Mouse (Mus musculus): Measurements from ENCODE around the gene Rtl8c. TPM values are rescaled to one million over a fixed set of nuclear protein-coding genes. Genes with fewer than 3 reads are reported as not detected.
"Not testable (repeated sequence)": the region's sequence is repeated elsewhere in the genome, so short reads cannot be mapped to it uniquely, and the experiment has no call there.

The Rtl8c gene
- 50.3 and 50.4 TPM in 2 replicates for polyA plus RNA-seq (2015; fragmentation: Nextera tagmentation; extraction: Ambion mirVana)

DNA sequence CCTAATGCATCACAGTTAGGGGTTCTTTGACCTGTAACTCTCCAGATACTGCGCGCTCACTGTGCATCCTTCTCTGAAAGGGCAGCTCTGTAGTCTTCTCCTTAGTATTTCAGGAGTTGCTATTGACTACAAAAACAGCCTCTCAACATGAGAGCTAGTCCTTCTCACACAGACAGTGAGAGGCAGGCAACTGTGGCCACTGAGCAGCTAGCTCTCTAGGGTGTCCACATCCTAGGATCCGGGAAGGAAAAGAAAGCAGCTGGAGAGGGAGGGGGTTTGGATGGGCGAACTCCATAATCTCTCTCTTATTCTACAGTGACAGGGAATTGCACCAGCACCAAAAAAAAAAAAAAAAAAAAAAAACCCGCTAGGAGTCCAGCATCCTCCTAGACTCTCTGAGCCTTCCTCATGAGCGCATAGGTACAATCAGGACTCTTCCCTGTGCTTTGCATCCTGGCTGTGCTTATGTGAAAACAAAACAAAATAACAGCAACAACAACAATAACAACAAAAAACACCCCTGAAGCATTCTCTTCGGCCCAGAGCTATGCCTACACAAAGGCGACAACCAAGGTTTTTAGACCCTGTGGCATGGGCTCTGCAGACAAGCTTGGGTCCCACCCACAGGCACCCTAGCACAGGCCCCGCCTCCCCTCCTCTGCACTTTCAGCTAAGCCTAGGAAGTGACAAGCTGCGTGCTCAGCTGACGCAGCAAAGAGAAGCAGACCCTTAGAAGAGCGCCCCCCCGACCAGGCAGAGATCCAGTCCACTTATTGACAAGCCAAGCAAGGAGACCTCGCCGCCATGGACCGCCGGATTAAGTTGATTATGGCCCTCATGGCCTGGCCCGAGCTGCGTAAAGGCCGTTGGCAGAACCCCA, at the start of gene Rtl8c:
Rtl8c (plus strand) TSS at position 791 of the 880 bp plus-strand sequence.
- Histone ChIP-seq H3K36me3 (no peaks in the 10 kb centered on the region), H3K27ac (peak within 1 kb of the TSS; percentile 7; the same call in 1 of the 2 replicates), H3K9ac (peak within 1 kb of the TSS; percentile 40), H3K9me3 (no peaks in the 10 kb centered on the region), H3K4me3 (peak within 1 kb of the TSS; percentile 47), H3K27me3 (no peaks in the 10 kb centered on the region), H3K4me1 (no peaks in the 10 kb centered on the region), H3K4me2 (peak within 1 kb of the TSS; percentile 45)
- 30% methylated on average over 20 of the region's 20 CpGs for WGBS
- peak; percentile 84 for ATAC-seq (ENCODE audit: insufficient number of reproducible peaks, low FRiP score, low TSS enrichment, low read depth)

DNA sequence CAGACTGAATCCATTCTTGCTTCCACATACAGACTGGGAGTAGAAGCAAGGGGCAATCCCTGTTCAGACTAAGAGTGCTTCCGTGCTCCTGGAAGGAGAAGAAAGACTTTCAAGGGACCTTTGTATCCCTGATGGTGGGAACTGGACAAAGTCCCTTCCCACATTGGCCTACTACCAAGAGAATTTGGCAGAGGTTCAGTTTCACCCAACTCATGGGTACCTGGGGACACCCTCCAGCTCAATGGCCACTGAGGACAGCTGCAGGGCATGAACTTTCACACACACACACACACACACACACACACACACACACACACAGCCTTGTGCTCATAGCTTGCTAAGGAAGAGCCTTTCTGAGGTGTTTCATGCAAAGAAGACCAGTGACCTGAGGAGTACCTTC, 28.5 kb upstream of the Rtl8c start:
- no peak for ATAC-seq (ENCODE audit: insufficient number of reproducible peaks, low FRiP score, low TSS enrichment, low read depth)

DNA sequence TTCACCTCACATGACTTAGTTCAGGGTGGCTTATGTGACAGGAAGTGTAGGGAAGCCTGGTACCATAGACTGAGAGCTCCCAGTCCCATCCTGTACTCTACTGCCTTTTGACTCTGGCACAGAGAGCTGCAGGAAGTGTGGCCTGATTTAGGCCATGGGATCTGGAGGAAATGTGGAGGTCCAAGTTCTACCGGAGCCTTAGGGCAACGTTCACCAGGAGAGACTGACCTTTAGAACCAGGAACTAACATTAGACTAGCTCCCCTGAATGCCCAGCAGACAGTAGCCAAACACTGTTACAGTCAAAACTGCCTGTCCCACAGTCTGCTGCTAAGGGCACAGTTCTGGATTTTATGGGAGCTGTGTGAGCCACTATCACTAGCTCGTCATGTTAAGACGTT, 26.4 kb upstream of the Rtl8c start:
- not testable (repeated sequence) for H3K4me2 ChIP-seq; H3K9ac ChIP-seq; H3K9me3 ChIP-seq; H3K4me3 ChIP-seq; H3K27ac ChIP-seq; ATAC-seq (ENCODE audit: insufficient number of reproducible peaks, low FRiP score, low TSS enrichment, low read depth); H3K27me3 ChIP-seq; H3K36me3 ChIP-seq; H3K4me1 ChIP-seq
- 75% methylated on average over 2 of the region's 4 CpGs for WGBS

More for the DNA sequence above, 28.5 kb upstream of the Rtl8c start:
- H3K27me3 ChIP-seq: no peaks in the 10 kb centered on the region
- H3K4me3 ChIP-seq: no peak overlapping the region
- no peak overlapping the region for H3K9ac ChIP-seq
- no peaks in the 10 kb centered on the region for H3K4me1 ChIP-seq
- WGBS: 80% methylated on average over 1 of the region's 1 CpGs
- H3K4me2 ChIP-seq: no peak overlapping the region
- H3K36me3 ChIP-seq: no peaks in the 10 kb centered on the region
- no peaks in the 10 kb centered on the region for H3K9me3 ChIP-seq
- H3K27ac ChIP-seq: no peak overlapping the region

DNA sequence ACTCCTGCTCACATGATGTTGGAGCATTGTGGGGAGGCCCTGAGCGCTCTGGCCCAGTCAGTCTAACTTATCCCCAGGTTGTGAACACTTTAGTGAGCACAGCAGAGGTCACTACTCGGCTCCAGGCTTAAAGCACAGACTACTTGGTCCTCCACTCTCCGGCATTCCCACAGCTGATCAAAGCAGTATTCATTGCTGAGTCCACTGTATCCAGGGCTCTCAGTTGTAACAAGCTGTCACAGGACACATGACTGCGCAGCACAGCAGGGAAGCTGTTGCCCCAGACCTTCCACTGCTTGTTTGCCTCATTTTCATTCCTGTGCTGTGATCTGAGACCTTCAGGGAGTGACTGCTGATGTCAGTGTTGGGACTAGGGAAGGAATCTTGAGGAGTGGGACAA, 24.4 kb upstream of the Rtl8c start:
- H3K4me3 ChIP-seq; H3K9me3 ChIP-seq; H3K4me1 ChIP-seq; H3K9ac ChIP-seq; H3K36me3 ChIP-seq; ATAC-seq (ENCODE audit: insufficient number of reproducible peaks, low FRiP score, low TSS enrichment, low read depth); H3K27ac ChIP-seq; H3K27me3 ChIP-seq; H3K4me2 ChIP-seq: not testable (repeated sequence)
- 75% methylated on average over 3 of the region's 4 CpGs for WGBS

DNA sequence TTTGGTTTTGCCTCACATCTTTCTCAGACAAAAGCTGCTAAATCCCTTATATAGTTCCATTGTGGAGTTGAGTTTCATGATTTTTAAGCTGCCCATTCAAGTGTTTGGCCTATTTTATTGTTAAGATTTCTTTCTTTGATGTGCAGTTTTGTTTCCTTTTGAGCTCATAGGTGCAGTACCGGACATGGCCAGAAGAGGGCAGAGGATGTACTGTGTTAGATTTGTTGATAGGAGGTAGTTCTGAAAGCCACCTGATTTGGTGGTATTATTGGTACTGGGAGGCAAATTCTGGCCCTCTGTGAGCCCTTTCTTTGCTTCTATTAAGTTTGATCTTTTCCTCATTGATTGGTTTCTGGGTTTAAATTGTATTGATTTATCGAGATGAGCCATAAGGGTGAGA, 7.8 kb upstream of the Rtl8c start:
- not testable (repeated sequence) for H3K9ac ChIP-seq; H3K4me2 ChIP-seq; H3K36me3 ChIP-seq; H3K4me3 ChIP-seq; ATAC-seq (ENCODE audit: insufficient number of reproducible peaks, low FRiP score, low TSS enrichment, low read depth); H3K27me3 ChIP-seq; H3K27ac ChIP-seq; H3K9me3 ChIP-seq; H3K4me1 ChIP-seq
- 42% methylated on average over 2 of the region's 2 CpGs for WGBS

DNA sequence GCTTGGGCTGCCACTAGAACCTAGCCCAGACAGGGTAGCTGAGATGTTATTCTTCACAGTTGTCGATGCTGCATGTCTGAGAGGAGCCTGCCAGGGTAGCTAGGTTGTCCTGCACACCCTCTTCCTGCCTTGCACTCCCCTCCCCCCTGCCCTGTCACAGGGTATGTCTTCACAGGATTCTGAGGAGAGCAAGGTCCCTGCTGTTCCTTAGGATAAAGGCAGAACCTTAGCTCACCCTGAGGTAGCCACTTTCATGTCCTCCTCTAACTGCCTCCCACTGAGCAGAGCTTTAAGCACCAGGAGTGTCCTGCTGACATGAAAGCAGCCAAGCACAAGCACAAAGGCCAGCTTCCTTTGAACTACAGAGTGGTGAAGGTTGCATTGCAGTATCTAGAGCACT, 1.7 kb upstream of the Rtl8c start:
- ATAC-seq (ENCODE audit: insufficient number of reproducible peaks, low FRiP score, low TSS enrichment, low read depth); H3K36me3 ChIP-seq; H3K4me3 ChIP-seq; H3K4me2 ChIP-seq; H3K27ac ChIP-seq; H3K27me3 ChIP-seq; H3K9me3 ChIP-seq; H3K9ac ChIP-seq; H3K4me1 ChIP-seq: not testable (repeated sequence)
- 22% methylated on average over 1 of the region's 1 CpGs for WGBS

DNA sequence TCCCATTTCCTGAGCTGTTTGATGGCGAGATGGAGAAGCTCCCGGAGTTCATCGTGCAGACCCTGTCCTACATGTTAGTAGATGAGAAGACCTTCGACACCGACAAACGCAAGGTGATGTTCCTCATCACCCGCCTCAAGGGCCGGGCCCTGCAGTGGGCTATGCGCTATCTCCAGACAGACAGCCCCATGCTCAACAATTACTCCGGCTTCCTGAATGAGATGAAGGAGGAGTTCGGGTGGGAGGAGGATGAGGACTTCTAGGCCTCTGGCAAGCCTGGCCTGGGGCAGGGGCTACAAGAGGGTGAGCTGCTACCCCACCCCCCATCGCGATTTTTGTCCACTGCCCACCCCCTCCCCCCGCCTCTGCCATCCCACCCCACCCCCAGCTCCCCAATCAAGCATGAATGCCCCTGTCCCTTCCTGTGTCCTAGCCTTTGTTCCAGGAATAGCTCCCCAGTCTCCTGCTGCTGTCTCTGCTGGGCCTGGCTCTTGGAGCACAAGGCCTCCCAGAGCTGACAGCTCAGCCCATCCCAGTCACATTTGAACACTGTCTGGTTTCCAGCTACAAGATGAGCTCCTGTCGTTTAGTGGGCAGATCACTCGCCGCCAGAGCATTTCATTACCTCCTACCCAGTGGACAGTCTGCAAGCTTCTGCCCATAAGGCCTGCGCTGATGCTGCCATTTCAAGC, 436 bp downstream of the Rtl8c start:
- no peaks in the 10 kb centered on the region for H3K36me3 ChIP-seq
- peak overlapping the region; percentile 45 for H3K4me2 ChIP-seq
- no peaks in the 10 kb centered on the region for H3K27me3 ChIP-seq
- peak overlapping the region; percentile 40 for H3K9ac ChIP-seq
- no peaks in the 10 kb centered on the region for H3K4me1 ChIP-seq
- ATAC-seq (ENCODE audit: insufficient number of reproducible peaks, low FRiP score, low TSS enrichment, low read depth): no peak
- peak overlapping the region; percentile 7; the same call in 1 of the 2 replicates for H3K27ac ChIP-seq
- 33% methylated on average over 17 of the region's 18 CpGs for WGBS
- no peaks in the 10 kb centered on the region for H3K9me3 ChIP-seq
- peak overlapping the region; percentile 47 for H3K4me3 ChIP-seq

DNA sequence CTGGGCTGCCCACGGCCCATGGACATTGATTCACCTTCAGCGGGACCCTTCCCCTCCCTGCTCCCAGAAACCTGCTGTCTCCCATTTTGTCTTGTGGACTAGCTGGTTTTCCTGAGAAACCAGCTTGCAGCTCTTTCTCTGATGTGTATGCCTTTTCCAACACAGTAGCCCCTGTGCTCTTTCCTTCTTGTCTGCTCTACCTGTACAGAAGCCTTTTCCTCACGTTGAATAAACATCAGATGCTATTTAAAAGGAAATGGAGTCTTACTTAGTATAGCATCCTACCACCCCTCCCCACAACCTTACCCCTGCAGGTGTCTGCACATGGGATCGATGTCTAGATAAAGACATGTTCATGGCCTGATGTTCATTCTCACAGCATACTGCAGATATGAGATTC, 1.0 kb downstream of the Rtl8c start, which contains the start of gene Gm14597:
Gm14597 (minus strand) TSS at position 101 of the 400 bp plus-strand sequence.
- not testable (repeated sequence) for H3K4me1 ChIP-seq; H3K36me3 ChIP-seq; H3K9me3 ChIP-seq; ATAC-seq (ENCODE audit: insufficient number of reproducible peaks, low FRiP score, low TSS enrichment, low read depth); H3K27me3 ChIP-seq
- 71% methylated on average over 3 of the region's 4 CpGs for WGBS
- H3K4me3 ChIP-seq: peak within 1 kb of the TSS; percentile 47
- peak within 1 kb of the TSS; percentile 45 for H3K4me2 ChIP-seq
- H3K27ac ChIP-seq: peak within 1 kb of the TSS; percentile 7; the same call in 1 of the 2 replicates
- peak within 1 kb of the TSS; percentile 40 for H3K9ac ChIP-seq

DNA sequence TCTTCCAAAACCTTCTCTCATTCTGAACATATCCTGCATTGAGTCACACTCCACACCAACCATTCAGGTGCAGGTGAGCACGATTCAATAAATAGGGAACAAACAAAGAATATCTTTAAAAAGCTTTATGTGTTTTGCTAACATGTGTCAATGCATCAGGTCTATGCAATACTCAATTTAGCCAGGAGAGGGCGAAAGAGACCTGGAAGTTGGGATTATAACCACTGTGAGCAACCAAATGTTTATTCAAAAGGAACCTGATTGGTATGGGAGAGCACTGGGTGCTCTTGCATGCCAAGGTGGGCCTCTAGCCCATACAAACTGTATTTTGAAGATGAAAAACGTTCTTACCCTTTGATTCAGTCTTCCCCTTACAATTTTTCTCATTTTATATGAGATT, 2.7 kb downstream of the Rtl8c start:
- Histone ChIP-seq H3K4me1 (no peaks in the 10 kb centered on the region), H3K4me3 (no peak overlapping the region), H3K4me2 (no peak overlapping the region), H3K9ac (no peak overlapping the region), H3K27ac (no peak overlapping the region), H3K36me3 (no peaks in the 10 kb centered on the region), H3K9me3 (no peaks in the 10 kb centered on the region), H3K27me3 (no peaks in the 10 kb centered on the region)
- 7% methylated on average over 3 of the region's 3 CpGs for WGBS
- no peak for ATAC-seq (ENCODE audit: insufficient number of reproducible peaks, low FRiP score, low TSS enrichment, low read depth)

DNA sequence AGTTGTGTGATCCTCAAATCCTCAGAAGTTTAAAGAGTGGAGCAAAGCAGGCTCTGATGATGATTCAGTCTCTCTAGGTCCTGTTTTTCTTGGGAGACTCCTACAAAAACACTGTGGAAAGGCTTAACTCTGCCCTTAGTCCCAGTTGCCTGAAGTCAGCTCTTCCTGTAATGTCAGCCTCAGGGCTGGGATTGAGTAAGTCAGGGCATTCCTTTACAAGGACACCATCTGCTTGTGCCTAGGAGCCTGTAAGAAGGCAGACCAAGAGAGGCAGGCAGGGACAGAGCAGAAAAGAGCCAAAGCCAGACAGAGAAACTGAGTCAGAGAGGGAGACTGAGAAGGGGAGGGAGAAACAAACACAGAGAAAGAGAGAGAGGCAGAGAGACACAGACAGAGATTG, 3.6 kb downstream of the Rtl8c start:
- not testable (repeated sequence) for H3K27ac ChIP-seq; ATAC-seq (ENCODE audit: insufficient number of reproducible peaks, low FRiP score, low TSS enrichment, low read depth)

DNA sequence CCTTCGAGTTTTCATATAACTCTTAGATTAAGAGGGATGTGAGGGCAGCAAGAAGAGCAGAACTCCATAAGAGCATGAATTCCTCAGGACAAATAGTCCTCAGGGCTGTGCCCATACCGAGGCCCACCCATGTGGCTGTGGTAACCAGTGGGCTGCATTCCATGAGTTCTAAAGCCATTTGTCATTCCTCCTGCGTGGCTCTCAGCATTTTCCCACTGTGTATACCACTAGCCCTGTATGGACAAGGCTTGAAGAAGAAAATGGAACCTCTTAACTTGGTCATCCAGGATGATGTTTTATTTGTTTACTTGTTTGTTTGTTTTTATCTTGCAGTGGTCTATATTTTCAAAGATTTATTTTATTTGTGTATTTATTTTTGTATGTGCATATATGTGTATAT, 30.3 kb downstream of the Rtl8c start:
- 54% methylated on average over 3 of the region's 3 CpGs for WGBS
- not testable (repeated sequence) for H3K27me3 ChIP-seq; H3K4me3 ChIP-seq; H3K36me3 ChIP-seq; H3K4me1 ChIP-seq; H3K4me2 ChIP-seq; H3K27ac ChIP-seq; H3K9ac ChIP-seq; ATAC-seq (ENCODE audit: insufficient number of reproducible peaks, low FRiP score, low TSS enrichment, low read depth); H3K9me3 ChIP-seq

More for the DNA sequence above, 3.6 kb downstream of the Rtl8c start:
- H3K9ac ChIP-seq, H3K36me3 ChIP-seq, H3K4me3 ChIP-seq, H3K9me3 ChIP-seq, H3K4me1 ChIP-seq, H3K27me3 ChIP-seq, H3K4me2 ChIP-seq: not testable (repeated sequence)

DNA sequence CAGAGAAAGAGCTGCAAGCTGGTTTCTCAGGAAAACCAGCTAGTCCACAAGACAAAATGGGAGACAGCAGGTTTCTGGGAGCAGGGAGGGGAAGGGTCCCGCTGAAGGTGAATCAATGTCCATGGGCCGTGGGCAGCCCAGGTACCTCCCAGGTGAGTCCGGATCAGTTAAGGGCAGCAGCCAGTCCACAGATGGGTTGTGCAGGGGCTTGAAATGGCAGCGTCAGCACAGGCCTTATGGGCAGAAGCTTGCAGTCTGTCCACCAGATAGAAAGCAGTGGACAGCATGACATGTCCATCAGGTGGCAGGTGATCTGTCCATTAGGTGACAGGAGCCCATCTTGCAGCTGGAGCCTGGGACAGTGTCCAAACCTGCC, 34.8 kb downstream of the Rtl8c start:
- WGBS: 62% methylated on average over 4 of the region's 4 CpGs
- ATAC-seq (ENCODE audit: insufficient number of reproducible peaks, low FRiP score, low TSS enrichment, low read depth); H3K9ac ChIP-seq; H3K4me1 ChIP-seq; H3K9me3 ChIP-seq; H3K4me2 ChIP-seq; H3K36me3 ChIP-seq; H3K27ac ChIP-seq; H3K27me3 ChIP-seq; H3K4me3 ChIP-seq: not testable (repeated sequence)

Data from limb, embryonic 15.5 days (tissue).